Mouse (Mus musculus): ENCODE results near the gene Tex264.

GRCm38 (mm10) chr9:106643787-106644186, 41.9 kb downstream of the Tex264 start:
- TF ChIP-seq POLR2A (IDR thresholded peaks at IDR 0.05; ENCODE audit: extremely low read depth, insufficient read depth, low read length) (no peak), CTCF (IDR thresholded peaks at IDR 0.05; ENCODE audit: low read depth, low read length) (peak; percentile 28; the same call in 1 of the 2 replicates)
